Mouse (Mus musculus) small intestine, adult 2 months (tissue): ENCODE results near the gene Bub1b. TPM values are rescaled to one million over a fixed set of nuclear protein-coding genes. Genes with fewer than 3 reads are reported as not detected.
A peak's percentile ranks its signal among the peaks of the same experiment; 100 is the strongest.

Source experiments
- H3K27ac ChIP-seq: fragments of 200-500 bp; 2 replicates; pipeline ENCODE4 v1.5.1; 2012; ENCODE audit warnings: low read depth, low read length, control low read depth, inconsistent platforms; ENCODE audit not compliant: insufficient read depth
- H3K27me3 ChIP-seq: fragments of 200-500 bp; 2 replicates; pipeline ENCODE4 v1.6.1; 2012; ENCODE audit warnings: mild to moderate bottlenecking, moderate library complexity, low read length, inconsistent platforms; ENCODE audit not compliant: control insufficient read depth, insufficient read depth
- H3K36me3 ChIP-seq: fragments of 200-500 bp; 2 replicates; pipeline ENCODE4 v1.6.1; 2012; ENCODE audit warnings: mild to moderate bottlenecking, low read length, control low read depth, inconsistent platforms; ENCODE audit not compliant: control insufficient read depth, insufficient read depth
- H3K4me1 ChIP-seq: fragments of 200-500 bp; 2 replicates; pipeline ENCODE4 v1.6.1; 2012; ENCODE audit warnings: low read length, inconsistent platforms, mixed read lengths; ENCODE audit not compliant: control insufficient read depth, insufficient read depth, insufficient read length
- H3K4me3 ChIP-seq: fragments of 200-500 bp; 2 replicates; pipeline ENCODE4 v1.5.1; 2012; ENCODE audit warnings: low read depth, mild to moderate bottlenecking, control low read depth, inconsistent platforms, low read length, moderate library complexity
- CTCF ChIP-seq: fragments of 200-500 bp; IDR thresholded peaks from 2 replicates; pipeline ENCODE4 v1.5.1; 2012; ENCODE audit warnings: low read depth, mild to moderate bottlenecking, control low read depth, inconsistent platforms, low read length, moderate library complexity, mixed read lengths; ENCODE audit not compliant: insufficient replicate concordance, insufficient read length; ENCODE audit errors: extremely low read depth
- POLR2A ChIP-seq: fragments of 200-500 bp; IDR thresholded peaks from 2 replicates; pipeline ENCODE4 v1.6.1; 2012; ENCODE audit warnings: low read depth, mild to moderate bottlenecking, control low read depth, inconsistent platforms, low read length, moderate library complexity
- WGBS: fragments of 180-500 bp; shearing (Covaris S2); methylation state at CpG from one replicate; pipeline ENCODE4 v1.1.7; 2018; 5-methylcytosine and 5-hydroxymethylcytosine counted together
- polyA plus RNA-seq: library from polyadenylated mRNA; depleted of rRNA; stranded (reverse); fragments of >200 nt; gene quantifications from 2 replicates; pipeline ENCODE4 v1.2.3, GENCODE M21; 2012

Bub1b gene
- polyA plus RNA-seq, 1 experiment: 4.1 TPM

DNA sequence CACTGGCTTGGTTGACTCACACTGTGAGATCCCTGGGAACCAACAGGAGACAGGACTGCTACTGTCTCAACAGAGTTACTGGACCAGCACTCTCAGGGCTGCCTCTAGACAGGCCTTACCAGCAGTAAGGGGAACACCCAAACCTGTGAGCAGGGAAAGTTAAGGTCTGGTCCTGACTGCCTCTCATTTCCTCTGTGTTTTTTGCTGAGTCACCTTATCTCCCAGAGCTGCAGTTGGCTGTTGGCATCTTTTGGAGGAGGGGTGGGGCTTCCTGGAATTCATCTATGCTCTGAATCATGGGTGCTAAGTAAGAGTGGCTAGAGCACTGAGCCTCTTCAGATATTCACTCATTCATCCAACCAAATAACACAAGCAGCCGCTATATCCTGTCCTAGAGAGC is 61.1 kb downstream of the Bub1b start:
- Histone ChIP-seq H3K4me1 (peaks cover 50% of the 10 kb centered on the region), H3K27me3 (no peaks in the 10 kb centered on the region), H3K36me3 (no peaks in the 10 kb centered on the region), H3K4me3 (no peak overlapping the region), H3K27ac (peak overlapping the region; percentile 29)
- TF ChIP-seq CTCF (no peak), POLR2A (no peak)
- WGBS: 23% methylated on average over 1 of the region's 1 CpGs

DNA sequence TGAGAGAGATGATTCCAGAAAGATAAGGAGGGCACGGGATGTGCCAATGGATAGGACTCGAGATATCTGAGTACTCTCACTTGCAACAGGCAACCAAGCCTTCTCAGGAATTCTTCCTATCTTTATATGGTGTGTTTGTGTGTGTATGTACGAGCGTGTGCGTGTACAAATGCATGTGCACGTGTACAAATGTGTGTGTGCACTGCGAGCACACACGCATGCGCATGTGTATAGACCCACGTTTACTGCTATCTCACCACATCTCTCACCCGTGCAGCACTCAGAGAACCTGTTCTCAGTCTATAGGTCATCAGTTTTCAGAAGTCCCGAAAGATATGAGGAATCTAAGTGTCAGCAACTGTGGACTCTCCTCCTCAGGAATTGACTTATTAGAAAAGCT is 61.5 kb downstream of the Bub1b start:
- Histone ChIP-seq H3K36me3 (no peaks in the 10 kb centered on the region), H3K4me1 (peaks cover 53% of the 10 kb centered on the region), H3K27ac (no peak overlapping the region), H3K27me3 (no peaks in the 10 kb centered on the region), H3K4me3 (no peak overlapping the region)
- 56% methylated on average over 12 of the region's 12 CpGs for WGBS
- TF ChIP-seq CTCF (no peak), POLR2A (no peak)

DNA sequence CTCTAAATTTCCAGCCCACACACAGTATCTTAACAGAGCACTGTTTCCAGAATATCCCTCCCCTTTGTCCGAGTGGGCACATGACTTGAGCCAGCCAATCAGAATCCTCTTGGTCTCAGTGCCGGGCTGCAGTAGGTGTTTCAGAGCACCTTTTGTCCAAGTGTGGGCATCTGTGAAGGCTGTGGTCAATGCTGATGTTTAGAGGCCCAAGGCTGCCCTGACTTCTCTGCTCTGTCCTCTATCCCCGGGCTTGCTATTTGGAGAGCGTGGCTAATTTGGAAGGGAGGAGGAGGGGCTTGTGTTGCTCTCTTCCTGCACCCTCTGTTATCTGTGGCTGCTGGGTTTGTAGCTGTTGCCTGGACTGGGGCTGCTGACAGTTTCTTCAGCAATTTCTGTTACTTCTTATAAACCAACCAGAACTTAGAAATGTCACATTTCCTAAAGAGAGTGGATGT is 62.0 kb downstream of the Bub1b start:
- TF ChIP-seq POLR2A (no peak), CTCF (no peak)
- Histone ChIP-seq H3K4me3 (peak overlapping the region; percentile 58), H3K27ac (no peak overlapping the region), H3K27me3 (no peaks in the 10 kb centered on the region), H3K4me1 (peaks cover 53% of the 10 kb centered on the region), H3K36me3 (no peaks in the 10 kb centered on the region)
- WGBS: 3% methylated on average over 4 of the region's 4 CpGs

DNA sequence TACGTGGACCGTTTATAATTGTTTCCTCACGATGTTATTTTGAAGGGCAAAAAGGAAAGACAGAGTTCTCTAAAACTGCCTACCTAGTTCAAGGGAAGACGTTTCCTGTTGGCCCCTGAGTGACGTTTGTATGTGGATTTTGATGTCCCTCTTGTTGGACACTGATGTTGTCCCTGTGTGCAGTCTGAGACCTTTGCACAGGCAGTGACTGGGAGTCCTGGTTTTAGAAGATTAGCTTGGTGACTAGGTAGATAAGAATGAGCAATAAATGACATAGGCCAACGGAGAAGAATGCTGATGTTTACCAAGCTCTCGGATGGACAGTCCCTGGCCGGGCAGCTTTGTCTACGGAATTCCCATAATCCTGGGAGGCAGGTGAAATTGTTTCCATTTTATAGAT is 63.9 kb downstream of the Bub1b start:
- H3K36me3 ChIP-seq: no peaks in the 10 kb centered on the region
- TF ChIP-seq CTCF (no peak), POLR2A (no peak)
- WGBS: 25% methylated on average over 9 of the region's 9 CpGs
- peaks cover 49% of the 10 kb centered on the region for H3K4me1 ChIP-seq
- no peak overlapping the region for H3K4me3 ChIP-seq
- peak overlapping the region; percentile 1; the same call in 1 of the 2 replicates for H3K27ac ChIP-seq
- no peaks in the 10 kb centered on the region for H3K27me3 ChIP-seq

DNA sequence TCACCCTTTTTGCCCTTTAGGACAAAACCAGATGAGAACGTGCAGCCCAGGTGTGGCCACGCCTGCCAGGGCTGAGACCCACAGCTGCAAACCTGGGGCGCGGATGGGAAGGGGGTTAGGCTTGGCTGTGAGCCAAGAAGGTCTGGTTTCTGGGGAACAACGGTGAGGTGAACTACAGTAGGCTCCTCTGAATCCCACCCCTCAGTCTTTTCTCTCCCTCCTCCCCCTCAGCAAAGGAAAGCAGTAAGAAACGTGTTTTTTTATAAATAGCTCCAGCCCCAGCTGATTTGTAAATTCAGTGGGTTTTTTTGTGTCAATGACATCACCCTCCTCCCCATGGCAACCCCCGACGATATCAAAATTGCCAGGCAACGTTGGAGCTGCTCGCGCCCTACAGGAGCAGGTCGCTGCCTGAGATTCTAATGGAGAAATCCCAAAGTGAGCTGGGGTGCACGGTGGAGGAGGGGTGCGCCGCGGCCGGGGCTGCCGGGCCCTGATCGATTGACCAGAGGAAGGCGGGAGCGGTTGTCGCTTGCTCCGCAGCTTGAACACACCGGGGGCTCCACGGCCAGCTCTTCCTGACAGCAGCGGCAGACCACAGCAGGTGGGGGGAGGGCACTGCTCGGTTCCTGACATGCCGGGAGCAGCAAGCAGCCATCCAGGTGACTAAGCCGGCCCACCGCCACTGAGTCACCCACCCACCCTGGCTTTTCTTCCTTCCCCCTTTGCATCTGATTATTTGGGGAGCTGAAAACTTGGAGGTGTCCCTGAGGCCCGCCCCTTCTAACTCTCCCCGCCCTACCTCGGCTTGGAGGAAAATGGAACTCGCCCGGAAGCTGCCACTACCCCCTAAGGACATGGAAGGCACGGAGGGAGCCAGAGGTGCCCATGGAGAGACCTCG is 65.1 kb downstream of the Bub1b start, which contains the start of gene Pak6:
Pak6 (plus strand) TSS at position 402 of the 902 bp plus-strand sequence.
- Histone ChIP-seq H3K36me3 (no peaks in the 10 kb centered on the region), H3K4me1 (peaks cover 41% of the 10 kb centered on the region), H3K27me3 (no peaks in the 10 kb centered on the region), H3K4me3 (peak within 1 kb of the TSS; percentile 50), H3K27ac (peak within 1 kb of the TSS; percentile 1; the same call in 1 of the 2 replicates)
- whole genome bisulfite sequencing: 4% methylated on average over 37 of the region's 37 CpGs
- TF ChIP-seq POLR2A (no peak), CTCF (no peak)

DNA sequence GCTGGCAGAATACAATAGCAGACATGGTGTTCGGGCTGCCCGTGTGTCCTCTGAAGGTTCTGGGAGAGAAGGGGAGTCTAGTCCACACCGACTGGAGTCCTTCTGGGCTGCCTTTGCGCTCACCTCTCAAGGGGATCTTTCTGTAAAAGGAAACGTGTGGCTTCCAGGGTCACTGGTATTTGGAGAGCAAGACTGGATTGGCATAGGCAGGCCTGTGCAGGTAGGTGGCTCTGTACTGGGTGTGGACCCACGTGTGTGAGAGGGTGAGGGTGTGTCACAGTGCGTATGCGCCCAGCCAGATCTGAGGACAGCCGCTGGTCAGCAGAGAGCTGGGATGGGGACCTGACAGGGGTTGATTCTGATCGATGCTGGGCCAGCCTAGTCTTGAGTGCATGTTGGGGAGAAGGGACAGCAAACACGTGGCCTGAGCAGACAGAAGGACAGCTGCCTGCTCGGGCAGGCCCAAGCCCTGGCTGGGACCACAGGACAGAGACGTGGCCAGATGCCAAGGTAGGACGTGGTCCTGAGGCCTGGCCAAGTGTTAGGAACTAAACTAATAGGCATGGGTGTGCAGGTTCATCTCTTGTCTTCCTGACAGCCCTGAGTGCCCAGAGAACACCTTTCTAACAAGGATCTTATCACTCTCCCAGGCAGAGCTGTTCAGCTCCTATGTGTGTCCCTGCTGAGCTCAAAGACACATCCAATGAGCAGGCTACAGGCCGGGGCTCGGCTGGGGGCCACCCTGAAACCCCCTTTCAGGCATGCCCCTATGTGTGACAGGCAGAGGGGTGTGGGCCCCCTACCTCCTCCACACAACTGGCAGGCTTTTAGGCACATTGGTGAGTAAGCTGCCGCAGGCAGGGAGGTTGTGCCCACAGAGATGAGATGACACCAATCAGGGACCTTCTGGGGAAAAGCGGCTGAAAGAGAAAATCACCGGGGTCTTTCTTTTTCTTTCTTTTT is 66.1 kb downstream of the Bub1b start:
- Histone ChIP-seq H3K27me3 (no peaks in the 10 kb centered on the region), H3K4me3 (peak overlapping the region; percentile 50), H3K27ac (no peak overlapping the region), H3K4me1 (peaks cover 34% of the 10 kb centered on the region), H3K36me3 (no peaks in the 10 kb centered on the region)
- TF ChIP-seq POLR2A (no peak), CTCF (no peak)
- WGBS: 48% methylated on average over 19 of the region's 19 CpGs
